Mouse (Mus musculus): ENCODE measurements around the gene Dctn2.

- TF ChIP-seq CTCF (IDR thresholded peaks at IDR 0.05; ENCODE audit: borderline replicate concordance, control insufficient read depth, extremely low read depth, insufficient read depth, low read length, poor library complexity) (no peak), POLR2A (IDR thresholded peaks at IDR 0.05; ENCODE audit: control insufficient read depth, extremely low read depth, insufficient read depth, low read length, poor library complexity) (no peak)
Observed at GRCm38 (mm10) chr10:127225732-127226131, 40.4 kb upstream of the Dctn2 start.

Data from thymus, adult 2 months (tissue).